Mouse (Mus musculus): ENCODE results near the gene Wdfy1. TPM values are rescaled to one million over a fixed set of nuclear protein-coding genes. Genes with fewer than 3 reads are reported as not detected.

Wdfy1 gene
- total RNA-seq, 4 experiments from 2014 or later, result 9.1 to 14.7 (median 9.3) TPM

GRCm38 (mm10) chr1:79657411-79657810, 118.5 kb downstream of the Wdfy1 start:
- DNase-seq (ENCODE audit: low spot score in 2 of 2), result no peak

DNA sequence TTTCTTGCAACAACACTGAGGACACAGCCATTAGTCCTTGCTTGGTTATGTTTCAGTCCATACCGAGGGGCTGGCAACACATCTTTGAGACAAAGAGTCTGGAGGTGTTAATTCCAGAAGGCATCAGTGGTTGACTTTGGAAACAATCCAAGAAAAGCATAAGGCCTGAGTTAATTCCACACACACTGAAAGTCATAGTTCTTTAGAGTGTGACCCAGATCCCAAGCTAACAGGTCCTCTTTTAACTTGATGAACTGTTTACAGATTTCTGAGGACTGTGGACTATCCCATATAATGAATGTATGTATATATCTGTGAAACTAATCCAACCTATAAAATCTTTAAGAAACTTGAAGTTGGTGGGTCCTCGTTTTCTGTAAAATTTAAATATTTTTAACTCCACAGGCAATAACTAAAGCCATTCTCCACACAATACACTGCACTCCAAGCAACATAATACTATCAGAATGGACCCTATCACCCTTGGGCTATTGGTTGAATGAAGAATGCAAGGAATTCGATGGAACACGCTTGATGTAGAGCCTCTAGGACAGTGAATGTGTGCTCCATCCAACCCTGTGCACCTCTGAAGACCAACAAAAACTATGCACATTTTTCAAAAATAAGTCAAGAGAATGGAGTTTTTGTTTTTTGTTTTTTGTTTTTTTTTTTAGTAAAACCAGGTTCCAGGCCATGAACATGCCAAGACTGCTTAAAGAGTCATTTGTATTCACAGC, 120.0 kb downstream of the Wdfy1 start:
- no peak for DNase-seq (ENCODE audit: low spot score in 2 of 2)

DNA sequence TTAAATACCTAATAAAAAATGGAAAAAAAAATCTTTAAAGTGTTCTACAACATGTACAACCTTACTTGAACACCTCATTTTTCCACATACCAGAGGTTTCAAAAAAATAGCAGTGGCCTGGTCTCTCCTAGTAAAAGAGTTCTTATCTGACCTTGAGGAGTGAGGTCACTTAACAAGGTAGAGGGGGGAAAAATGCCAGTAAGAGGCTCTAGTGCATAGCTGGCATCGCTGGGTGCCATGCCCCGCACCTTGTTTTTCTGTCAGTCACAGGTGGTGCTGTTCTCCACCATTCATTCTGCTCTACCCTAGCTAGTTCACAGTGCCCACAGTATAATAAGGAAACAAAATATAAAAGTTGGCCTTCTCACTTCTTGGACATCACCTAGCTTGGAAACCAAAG, 121.0 kb downstream of the Wdfy1 start:
- no peak for DNase-seq (ENCODE audit: low spot score in 2 of 2)

Other genes with a start within 250 kb of the Wdfy1 start
- not detected for gene Ap1s3, start 104.2 kb downstream of the Wdfy1 start, total RNA-seq (2022)
- gene Mrpl44, start 125 bp downstream of the Wdfy1 start, total RNA-seq (2022), result 10 to 100 TPM; 30.4 to 34.7 (median 33.1) TPM
- gene Serpine2, start 85.0 kb upstream of the Wdfy1 start, total RNA-seq (2022), result 10 to 100 TPM; 68.2 to 83.3 (median 76.2) TPM